Mouse (Mus musculus) CD4-positive helper T cell, adult 2 months (primary cell): ENCODE data around the gene Emilin1.

ENCODE experiments used
- DNase-seq: peaks from one replicate; pipeline ENCODE4 v3.0.0-alpha.2; 2012; ENCODE audit warnings: low read depth, missing footprints, low spot score

Emilin1 gene

GRCm38 (mm10) chr5:30925217-30925616, 12.0 kb downstream of the Emilin1 start:
- no peak for DNase-seq

- no peak for DNase-seq
Observed at GRCm38 (mm10) chr5:30926073-30926472, 12.9 kb downstream of the Emilin1 start.

- no peak for DNase-seq
Observed at GRCm38 (mm10) chr5:30927945-30928529, 14.8 kb downstream of the Emilin1 start.

GRCm38 (mm10) chr5:30930121-30930520, 16.9 kb downstream of the Emilin1 start:
- peak; percentile 49 for DNase-seq

- no peak for DNase-seq
Observed at GRCm38 (mm10) chr5:30930846-30931245, 17.6 kb downstream of the Emilin1 start.

GRCm38 (mm10) chr5:30931378-30931777, 18.2 kb downstream of the Emilin1 start:
- DNase-seq, result no peak

- DNase-seq, result no peak
Observed at GRCm38 (mm10) chr5:30933705-30934104, 20.5 kb downstream of the Emilin1 start.

GRCm38 (mm10) chr5:30934725-30935461, 21.7 kb downstream of the Emilin1 start:
- no peak for DNase-seq

GRCm38 (mm10) chr5:30943004-30943403, 29.8 kb downstream of the Emilin1 start:
- no peak for DNase-seq

- no peak for DNase-seq
Observed at GRCm38 (mm10) chr5:30944344-30944743, 31.1 kb downstream of the Emilin1 start.

GRCm38 (mm10) chr5:30944956-30945781, 32.0 kb downstream of the Emilin1 start, which contains the start of gene Cgref1:
TSS of gene Cgref1 (minus strand) at chr5:30945591.
- peak; percentile 42 for DNase-seq

- DNase-seq, result no peak
Observed at GRCm38 (mm10) chr5:30948620-30949019, 35.4 kb downstream of the Emilin1 start.

GRCm38 (mm10) chr5:30949654-30950326, 36.6 kb downstream of the Emilin1 start:
- peak; percentile 94 for DNase-seq

- no peak for DNase-seq
Observed at GRCm38 (mm10) chr5:30950451-30950850, 37.2 kb downstream of the Emilin1 start.

- no peak for DNase-seq
Observed at GRCm38 (mm10) chr5:30950922-30951321, 37.7 kb downstream of the Emilin1 start.

GRCm38 (mm10) chr5:30951706-30952105, 38.5 kb downstream of the Emilin1 start:
- DNase-seq, result no peak

GRCm38 (mm10) chr5:30952551-30952950, 39.3 kb downstream of the Emilin1 start:
- no peak for DNase-seq

GRCm38 (mm10) chr5:30954065-30954464, 40.9 kb downstream of the Emilin1 start:
- no peak for DNase-seq

- no peak for DNase-seq
Observed at GRCm38 (mm10) chr5:30954556-30954955, 41.4 kb downstream of the Emilin1 start.

GRCm38 (mm10) chr5:30955751-30956150, 42.5 kb downstream of the Emilin1 start:
- no peak for DNase-seq

- no peak for DNase-seq
Observed at GRCm38 (mm10) chr5:30957891-30958290, 44.7 kb downstream of the Emilin1 start.
